Mouse (Mus musculus) heart, postnatal 0 days (tissue): Measurements from ENCODE around the gene Prss57.

Experiments used
- CTCF ChIP-seq: IDR thresholded peaks from 2 replicates; pipeline ENCODE4 v1.5.1; 2016; ENCODE audit warnings: antibody characterized with exemption, control low read depth, low read depth
- EP300 ChIP-seq: IDR thresholded peaks from 2 replicates; pipeline ENCODE4 v1.6.1; 2016; ENCODE audit warnings: antibody characterized with exemption, low read depth

DNA sequence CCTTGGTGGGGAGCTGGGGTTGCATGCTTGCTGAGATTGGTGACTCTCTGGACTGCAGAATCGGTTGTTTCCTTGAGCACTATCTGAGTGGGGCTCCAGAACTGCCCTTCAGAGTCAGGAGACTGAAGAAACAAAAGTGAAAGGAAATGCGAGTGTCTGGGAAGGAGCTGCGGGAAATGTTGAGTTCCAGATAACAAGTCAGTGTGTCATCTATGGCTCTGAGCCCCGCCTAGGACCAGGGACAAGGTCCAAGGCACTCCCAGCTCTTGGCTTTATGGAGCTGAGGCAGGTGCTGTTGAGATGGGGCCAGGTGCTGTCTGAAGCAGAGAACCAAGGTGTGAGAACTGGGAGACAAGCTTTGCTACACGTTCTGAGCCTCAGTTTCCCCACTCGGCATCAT lies 33.7 kb upstream of the Prss57 start:
- no peak for TF ChIP-seq CTCF
- no peak for TF ChIP-seq EP300
